15 mouse cellular contexts compared by ENCODE assay signal in the genomic region with DNA sequence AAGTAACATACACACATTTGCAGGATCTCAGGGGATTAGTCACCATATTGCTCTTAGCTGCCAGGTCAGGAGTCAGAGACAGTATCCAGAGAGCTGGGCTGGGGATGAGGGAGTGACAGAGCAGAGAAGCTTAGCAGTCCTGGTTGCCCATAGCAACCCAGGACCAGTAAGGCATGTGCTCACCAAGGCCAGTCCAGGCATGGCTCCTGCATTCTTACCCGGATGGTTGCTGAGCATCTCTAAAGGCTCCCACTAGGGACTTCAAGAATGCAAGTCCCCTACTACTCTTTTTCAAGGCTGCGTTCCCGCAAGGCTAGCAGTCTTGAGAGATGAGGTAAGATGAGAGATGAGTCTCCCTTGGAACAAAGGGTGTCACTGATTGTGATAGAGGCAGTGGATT. TPM values are rescaled to one million over a fixed set of nuclear protein-coding genes. Genes with fewer than 3 reads are reported as not detected.
DNase-seq lines count a peak whose midpoint lies in the region; ATAC-seq lines count a peak whose summit lies in the region.
"Had no signal": no experiment of that assay in that cellular context is flagged by ENCODE, and none has a peak within 500 bp of the region (broad histone marks: within the 10 kb centered on the region; RNA-seq: fewer than 3 reads in every experiment).

No protein-coding gene starts in this region.

- no peaks in the 10 kb centered on the region for H3K4me1 ChIP-seq in embryonic facial prominence, embryonic 14.5 days (ENCODE audit: control insufficient read depth, insufficient read depth, low read length)
- H3K4me1 ChIP-seq in hindbrain, embryonic 16.5 days (ENCODE audit: control insufficient read depth, insufficient read depth, low read depth, low read length), result no peaks in the 10 kb centered on the region; the same call in 1 of the 2 replicates
- H3K4me1 ChIP-seq in neural tube, embryonic 13.5 days (replicated peaks), result no peaks in the 10 kb centered on the region

- no peaks in the 10 kb centered on the region for H3K36me3 ChIP-seq in embryonic facial prominence, embryonic 14.5 days (ENCODE audit: control insufficient read depth, insufficient read depth, low read length)
- H3K36me3 ChIP-seq in hindbrain, embryonic 16.5 days (ENCODE audit: control insufficient read depth, insufficient read depth, low read length), result no peaks in the 10 kb centered on the region
- no peaks in the 10 kb centered on the region for H3K36me3 ChIP-seq in neural tube, embryonic 13.5 days

- no peaks in the 10 kb centered on the region for H3K9me3 ChIP-seq in embryonic facial prominence, embryonic 14.5 days (ENCODE audit: control insufficient read depth, low read length)
- no peaks in the 10 kb centered on the region for H3K9me3 ChIP-seq in hindbrain, embryonic 16.5 days (ENCODE audit: control insufficient read depth, low read length)
- H3K9me3 ChIP-seq in neural tube, embryonic 13.5 days, result no peaks in the 10 kb centered on the region

- 47% methylated on average over 3 of the region's 3 CpGs for WGBS in embryonic facial prominence, embryonic 14.5 days
- 19% methylated on average over 3 of the region's 3 CpGs for WGBS in hindbrain, embryonic 16.5 days
- 29% methylated on average over 3 of the region's 3 CpGs for WGBS in neural tube, embryonic 13.5 days

- peak; percentile 33; the same call in 1 of the 2 replicates for ATAC-seq in embryonic facial prominence, embryonic 14.5 days (ENCODE audit: low read depth)
- peak; percentile 92 for ATAC-seq in hindbrain, embryonic 16.5 days
- ATAC-seq in neural tube, embryonic 13.5 days (ENCODE audit: low read depth), result peak; percentile 84
- ATAC-seq: intestine, embryonic 16.5 days had no signal

- no peak overlapping the region for H3K27ac ChIP-seq in embryonic facial prominence, embryonic 14.5 days (replicated peaks; ENCODE audit: low read depth, low read length)
- no peak overlapping the region for H3K27ac ChIP-seq in hindbrain, embryonic 16.5 days (ENCODE audit: low read depth, low read length)
- no peak overlapping the region for H3K27ac ChIP-seq in neural tube, embryonic 13.5 days (replicated peaks)
- H3K27ac ChIP-seq: gastrocnemius, adult 2 months had no signal

- no peak overlapping the region for H3K9ac ChIP-seq in embryonic facial prominence, embryonic 14.5 days (ENCODE audit: low read depth, low read length)
- no peak overlapping the region for H3K9ac ChIP-seq in hindbrain, embryonic 16.5 days (ENCODE audit: low read depth, low read length)
- no peak overlapping the region for H3K9ac ChIP-seq in neural tube, embryonic 13.5 days

- H3K4me2 ChIP-seq in embryonic facial prominence, embryonic 14.5 days (ENCODE audit: low read depth, low read length), result no peak overlapping the region
- no peak overlapping the region for H3K4me2 ChIP-seq in hindbrain, embryonic 16.5 days (ENCODE audit: low read length)
- no peak overlapping the region for H3K4me2 ChIP-seq in neural tube, embryonic 13.5 days
- H3K4me2 ChIP-seq: heart, embryonic 11.5 days had no signal

- H3K4me3 ChIP-seq in embryonic facial prominence, embryonic 14.5 days (ENCODE audit: low read depth, low read length), result no peak overlapping the region
- no peak overlapping the region for H3K4me3 ChIP-seq in hindbrain, embryonic 16.5 days (ENCODE audit: low read length)
- no peak overlapping the region for H3K4me3 ChIP-seq in neural tube, embryonic 13.5 days
- H3K4me3 ChIP-seq: gastrocnemius, adult 2 months had no signal

- H3K27me3 ChIP-seq in embryonic facial prominence, embryonic 14.5 days (replicated peaks; ENCODE audit: control insufficient read depth, insufficient read depth, low read length), result no peaks in the 10 kb centered on the region
- no peaks in the 10 kb centered on the region for H3K27me3 ChIP-seq in hindbrain, embryonic 16.5 days (replicated peaks; ENCODE audit: control insufficient read depth, insufficient read depth, low read length)
- no peaks in the 10 kb centered on the region for H3K27me3 ChIP-seq in neural tube, embryonic 13.5 days

- DNase-seq in cerebellum, postnatal 10 days, result peak; percentile 41 to 44
- DNase-seq in cerebellum, adult 8-10 months, result no peak
- no peak for DNase-seq in embryonic facial prominence, embryonic 14.5 days (ENCODE audit: low spot score)
- DNase-seq in lung, postnatal 36 days, result no peak
- DNase-seq in urinary bladder, postnatal 36 days (ENCODE audit: low spot score in 2 of 2), result no peak
- DNase-seq in thymus, postnatal 14 days, result no peak
- DNase-seq: adrenal gland, postnatal 25 days; cerebellum, adult 18-20 months; gastrocnemius, adult 2 months; lung, postnatal 14 days had no signal

RNA-seq across cellular contexts. Expression of gene Cwc15, which starts 31.9 kb away (rescaled TPM):
- 135 and 141 TPM in 2 replicates for polyA plus RNA-seq in embryonic facial prominence, embryonic 14.5 days (2014; fragmentation: Nextera tagmentation; extraction: Ambion mirVana)
- 132 and 134 TPM in 2 replicates for polyA plus RNA-seq in hindbrain, embryonic 16.5 days (2015; fragmentation: Nextera tagmentation; extraction: Ambion mirVana)
- 162 and 178 TPM in 2 replicates for polyA plus RNA-seq in neural tube, embryonic 13.5 days (2015; fragmentation: Nextera tagmentation; extraction: Ambion mirVana)

RNA-seq across cellular contexts. Expression of gene Kdm4d, which starts 32.0 kb away (rescaled TPM):
- 0.25 and 1.4 TPM in 2 replicates for polyA plus RNA-seq in embryonic facial prominence, embryonic 14.5 days (2014; fragmentation: Nextera tagmentation; extraction: Ambion mirVana)
- polyA plus RNA-seq in hindbrain, embryonic 16.5 days (2015; fragmentation: Nextera tagmentation; extraction: Ambion mirVana), result 1.2 and 1.3 TPM in 2 replicates
- polyA plus RNA-seq in neural tube, embryonic 13.5 days (2015; fragmentation: Nextera tagmentation; extraction: Ambion mirVana), result 0.32 and 0.64 TPM in 2 replicates
- polyA plus RNA-seq: liver, adult 2 months had no signal

Comparison
In these comparisons a context has a peak if more than half of its experiments do, and no peak if none do; other contexts are left out.
1. DNase-seq: peak in cerebellum, postnatal 10 days (2 of 2); none in cerebellum, adult 8-10 months (single experiment), embryonic facial prominence, embryonic 14.5 days (single experiment), lung, postnatal 36 days (single experiment), urinary bladder, postnatal 36 days (0 of 2) and thymus, postnatal 14 days (single experiment).
2. ATAC-seq: peak in every context shown above with its lines; median percentile 92 in hindbrain, embryonic 16.5 days; 84 in neural tube, embryonic 13.5 days; 33 in embryonic facial prominence, embryonic 14.5 days.